Mouse (Mus musculus) intestine, embryonic 15.5 days (tissue): ENCODE results near the gene Lztr1. TPM values are rescaled to one million over a fixed set of nuclear protein-coding genes. Genes with fewer than 3 reads are reported as not detected.
A peak's percentile ranks its signal among the peaks of the same experiment; 100 is the strongest.
"Not testable (repeated sequence)": the region's sequence is repeated elsewhere in the genome, so short reads cannot be mapped to it uniquely, and the experiment has no call there.

Experiments
- ATAC-seq: fragments of 200-750 bp; cut with Nextera tagmentation; 2 replicates; pipeline ENCODE4 v1.8.0; 2017; ENCODE audit warnings: moderate TSS enrichment, moderate library complexity
- H3K27ac ChIP-seq: fragments of 300-500 bp; sonication (generic); 2 replicates; pipeline ENCODE4 v1.5.1; 2015; ENCODE audit warnings: mild to moderate bottlenecking, inconsistent platforms
- H3K27me3 ChIP-seq: fragments of 300-500 bp; sonication (generic); replicated peaks from 2 replicates; pipeline ENCODE4 v1.6.1; 2015; ENCODE audit warnings: inconsistent platforms
- H3K36me3 ChIP-seq: fragments of 300-500 bp; sonication (generic); 2 replicates; pipeline ENCODE4 v1.6.1; 2015; ENCODE audit warnings: inconsistent platforms
- H3K4me1 ChIP-seq: fragments of 300-500 bp; sonication (generic); replicated peaks from 2 replicates; pipeline ENCODE4 v1.6.1; 2015; ENCODE audit warnings: inconsistent platforms
- H3K4me2 ChIP-seq: fragments of 300-500 bp; sonication (generic); replicated peaks from 2 replicates; pipeline ENCODE4 v1.6.1; 2015; ENCODE audit warnings: mild to moderate bottlenecking, inconsistent platforms
- H3K4me3 ChIP-seq: fragments of 300-500 bp; sonication (generic); replicated peaks from 2 replicates; pipeline ENCODE4 v1.5.1; 2015; ENCODE audit warnings: inconsistent platforms
- H3K9ac ChIP-seq: fragments of 300-500 bp; sonication (generic); 2 replicates; pipeline ENCODE4 v1.6.1; 2015; ENCODE audit warnings: inconsistent platforms
- H3K9me3 ChIP-seq: fragments of 300-500 bp; sonication (generic); 2 replicates; pipeline ENCODE4 v1.6.1; 2016; ENCODE audit warnings: inconsistent platforms
- WGBS: fragments of 180-500 bp; shearing (Covaris S2); methylation state at CpG from one replicate; pipeline ENCODE4 v1.1.7; 2015; 5-methylcytosine and 5-hydroxymethylcytosine counted together
- polyA plus RNA-seq: library from polyadenylated mRNA; unstranded; fragments of >200 nt; fragmentation: Nextera tagmentation; extraction: Ambion mirVana; gene quantifications from 2 replicates; pipeline ENCODE4 v1.2.1, GENCODE M21; 2015

The Lztr1 gene
- polyA plus RNA-seq, 1 experiment from 2014 or later = 72.7 TPM

- peak; percentile 19 for ATAC-seq
- WGBS = 48% methylated on average over 14 of the region's 14 CpGs
- peak overlapping the region; percentile 91 for H3K4me2 ChIP-seq
- H3K9me3 ChIP-seq = no peaks in the 10 kb centered on the region
- H3K36me3 ChIP-seq = peaks cover 13% of the 10 kb centered on the region
- peaks cover 11% of the 10 kb centered on the region for H3K4me1 ChIP-seq
- 0 out of 2 replicates have a peak overlapping the region, but pooled peaks have one; percentile 59 for H3K9ac ChIP-seq
- no peak overlapping the region for H3K27ac ChIP-seq
- peak overlapping the region; percentile 48 for H3K4me3 ChIP-seq
- peaks cover 9% of the 10 kb centered on the region; the same call in 1 of the 2 replicates for H3K27me3 ChIP-seq
These were observed 19.7 kb upstream of the Lztr1 start for GRCm38 (mm10) chr16:17488478-17489468.

GRCm38 (mm10) chr16:17489469-17490111 is 18.9 kb upstream of the Lztr1 start, which contains the start of gene Aifm3:
Gene Aifm3, plus strand, starts transcription at chr16:17489611.
- under 1% methylated on average over 47 of the region's 47 CpGs for WGBS
- Histone ChIP-seq H3K9me3 (no peaks in the 10 kb centered on the region), H3K27me3 (peaks cover 9% of the 10 kb centered on the region; the same call in 1 of the 2 replicates), H3K36me3 (peaks cover 6% of the 10 kb centered on the region), H3K9ac (peak within 1 kb of the TSS; percentile 59), H3K4me3 (peak within 1 kb of the TSS; percentile 48), H3K27ac (no peak within 1 kb of the TSS), H3K4me1 (peaks cover 11% of the 10 kb centered on the region), H3K4me2 (peak within 1 kb of the TSS; percentile 91)
- peak; percentile 91 for ATAC-seq

- WGBS = 74% methylated on average over 5 of the region's 5 CpGs
- no peak overlapping the region for H3K9ac ChIP-seq
- no peak for ATAC-seq
These were observed 17.3 kb upstream of the Lztr1 start for GRCm38 (mm10) chr16:17491154-17491553.

GRCm38 (mm10) chr16:17491896-17492561 is 16.5 kb upstream of the Lztr1 start:
- Histone ChIP-seq H3K9me3 (no peaks in the 10 kb centered on the region), H3K4me2 (no peak overlapping the region), H3K4me3 (no peak overlapping the region), H3K4me1 (peaks cover 16% of the 10 kb centered on the region), H3K36me3 (peaks cover 4% of the 10 kb centered on the region; the same call in 1 of the 2 replicates), H3K9ac (no peak overlapping the region), H3K27me3 (peaks cover 9% of the 10 kb centered on the region; the same call in 1 of the 2 replicates), H3K27ac (no peak overlapping the region)
- ATAC-seq = no peak
- 73% methylated on average over 5 of the region's 5 CpGs for WGBS

More at GRCm38 (mm10) chr16:17491154-17491553, 17.3 kb upstream of the Lztr1 start:
- Histone ChIP-seq H3K4me1 (peaks cover 12% of the 10 kb centered on the region), H3K27ac (no peak overlapping the region), H3K9me3 (no peaks in the 10 kb centered on the region), H3K27me3 (peaks cover 9% of the 10 kb centered on the region; the same call in 1 of the 2 replicates), H3K4me2 (no peak overlapping the region), H3K36me3 (peaks cover 4% of the 10 kb centered on the region; the same call in 1 of the 2 replicates), H3K4me3 (no peak overlapping the region)

GRCm38 (mm10) chr16:17496499-17497305 is 11.8 kb upstream of the Lztr1 start:
- peaks cover 8% of the 10 kb centered on the region for H3K4me1 ChIP-seq
- H3K36me3 ChIP-seq = no peaks in the 10 kb centered on the region
- no peaks in the 10 kb centered on the region for H3K27me3 ChIP-seq
- H3K9me3 ChIP-seq = no peaks in the 10 kb centered on the region
- H3K9ac ChIP-seq = no peak overlapping the region
- no peak overlapping the region for H3K4me3 ChIP-seq
- H3K27ac ChIP-seq = 0 out of 2 replicates have a peak overlapping the region, but pooled peaks have one; percentile 13
- 44% methylated on average over 2 of the region's 2 CpGs for WGBS
- peak; percentile 51; the same call in 1 of the 2 replicates for ATAC-seq
- H3K4me2 ChIP-seq = no peak overlapping the region

GRCm38 (mm10) chr16:17499249-17499883 is 9.1 kb upstream of the Lztr1 start:
- no peaks in the 10 kb centered on the region for H3K36me3 ChIP-seq
- no peak overlapping the region for H3K27ac ChIP-seq
- ATAC-seq = 0 out of 2 replicates have a peak, but pooled peaks have one; percentile 22
- no peak overlapping the region for H3K4me2 ChIP-seq
- H3K4me1 ChIP-seq = peaks cover 8% of the 10 kb centered on the region
- H3K27me3 ChIP-seq = no peaks in the 10 kb centered on the region
- no peak overlapping the region for H3K4me3 ChIP-seq
- no peaks in the 10 kb centered on the region for H3K9me3 ChIP-seq
- H3K9ac ChIP-seq = no peak overlapping the region
- WGBS = 44% methylated on average over 10 of the region's 10 CpGs

GRCm38 (mm10) chr16:17502681-17503080 is 5.8 kb upstream of the Lztr1 start:
- H3K36me3 ChIP-seq = no peaks in the 10 kb centered on the region
- no peak overlapping the region for H3K27ac ChIP-seq
- WGBS = 86% methylated on average over 4 of the region's 4 CpGs
- no peak overlapping the region for H3K4me3 ChIP-seq
- H3K4me1 ChIP-seq = no peaks in the 10 kb centered on the region
- ATAC-seq = no peak
- no peak overlapping the region for H3K9ac ChIP-seq
- H3K27me3 ChIP-seq = no peaks in the 10 kb centered on the region
- no peaks in the 10 kb centered on the region for H3K9me3 ChIP-seq
- no peak overlapping the region for H3K4me2 ChIP-seq

- Histone ChIP-seq H3K9me3 (no peaks in the 10 kb centered on the region), H3K4me2 (no peak overlapping the region), H3K27ac (no peak overlapping the region), H3K9ac (no peak overlapping the region), H3K36me3 (0 out of 2 replicates have a peak, but pooled peaks cover 3% of the 10 kb centered on the region), H3K27me3 (no peaks in the 10 kb centered on the region), H3K4me1 (peaks cover 12% of the 10 kb centered on the region), H3K4me3 (no peak overlapping the region)
- no peak for ATAC-seq
- WGBS = 76% methylated on average over 5 of the region's 5 CpGs
These were observed 1.4 kb upstream of the Lztr1 start for GRCm38 (mm10) chr16:17507018-17507552.

GRCm38 (mm10) chr16:17508031-17508430 is 457 bp upstream of the Lztr1 start:
- H3K9ac ChIP-seq = peak overlapping the region; percentile 71
- peak overlapping the region; percentile 58 for H3K4me3 ChIP-seq
- peak overlapping the region; percentile 94 for H3K27ac ChIP-seq
- 24% methylated on average over 3 of the region's 3 CpGs for WGBS
- not testable (repeated sequence) for H3K27me3 ChIP-seq, H3K9me3 ChIP-seq
- 0 out of 2 replicates have a peak, but pooled peaks have one; percentile 2 for ATAC-seq
- peaks cover 12% of the 10 kb centered on the region for H3K4me1 ChIP-seq
- H3K36me3 ChIP-seq = 0 out of 2 replicates have a peak, but pooled peaks cover 11% of the 10 kb centered on the region
- H3K4me2 ChIP-seq = peak overlapping the region; percentile 64

GRCm38 (mm10) chr16:17509240-17509597 is 731 bp downstream of the Lztr1 start:
- H3K4me2 ChIP-seq = peak overlapping the region; percentile 64
- ATAC-seq = no peak
- H3K27ac ChIP-seq = peak overlapping the region; percentile 94; the same call in 1 of the 2 replicates
- peak overlapping the region; percentile 58 for H3K4me3 ChIP-seq
- peak overlapping the region; percentile 71 for H3K9ac ChIP-seq
- H3K27me3 ChIP-seq = no peaks in the 10 kb centered on the region
- peaks cover 12% of the 10 kb centered on the region for H3K4me1 ChIP-seq
- H3K36me3 ChIP-seq = peaks cover 19% of the 10 kb centered on the region; the same call in 1 of the 2 replicates
- 8% methylated on average over 9 of the region's 9 CpGs for WGBS
- H3K9me3 ChIP-seq = no peaks in the 10 kb centered on the region
